Comparison of ENCODE assay signal across 12 mouse cellular contexts in the genomic region with DNA sequence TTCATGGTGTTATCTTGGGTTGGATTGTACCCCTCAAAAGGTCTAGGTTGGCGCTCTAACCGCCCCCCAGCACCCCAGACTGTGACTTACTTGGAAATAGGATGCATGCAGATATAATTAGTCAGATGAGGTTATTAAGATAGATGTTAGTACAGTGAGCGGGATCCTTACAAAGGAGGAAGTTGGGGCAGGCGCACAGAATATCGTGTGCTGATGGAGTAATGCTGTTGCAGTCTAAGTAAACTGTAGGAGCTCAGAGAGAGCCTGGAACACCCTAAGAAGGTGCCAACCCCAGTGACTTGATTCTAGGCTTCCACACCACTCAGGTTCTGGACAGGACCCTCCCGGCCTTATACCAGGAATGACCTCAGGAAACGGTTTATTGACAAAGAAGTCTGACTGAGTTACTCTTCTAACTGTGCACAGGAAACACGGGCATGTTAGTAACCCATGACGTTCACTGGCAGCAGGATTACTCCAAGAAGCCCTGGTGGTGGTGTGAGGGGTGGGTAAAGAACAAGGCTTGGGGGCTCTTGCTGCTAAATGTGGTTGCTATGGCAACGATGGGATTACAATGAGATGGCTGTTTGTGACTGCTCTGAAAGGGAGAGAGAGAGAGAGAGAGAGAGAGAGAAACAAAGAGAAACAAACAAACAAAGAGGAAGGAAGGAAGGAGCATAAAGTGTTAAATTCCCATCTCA. TPM values are rescaled to one million over a fixed set of nuclear protein-coding genes. Genes with fewer than 3 reads are reported as not detected.
DNase-seq lines count a peak whose midpoint lies in the region; ATAC-seq and TF ChIP-seq lines count a peak whose summit lies in the region.
"Had no signal": no experiment of that assay in that cellular context is flagged by ENCODE, and none has a peak within 500 bp of the region (broad histone marks: within the 10 kb centered on the region; RNA-seq: fewer than 3 reads in every experiment).

No protein-coding gene starts in this region.

- H3K4me1 ChIP-seq in forebrain, postnatal 0 days (ENCODE audit: insufficient read depth) = peaks cover 8% of the 10 kb centered on the region; the same call in 1 of the 2 replicates
- H3K4me1 ChIP-seq in forebrain, embryonic 15.5 days = peaks cover 19% of the 10 kb centered on the region
- peaks cover 17% of the 10 kb centered on the region for H3K4me1 ChIP-seq in midbrain, embryonic 14.5 days (ENCODE audit: control insufficient read depth, insufficient read depth, low read length)

- ATAC-seq in forebrain, postnatal 0 days = no peak
- no peak for ATAC-seq in forebrain, embryonic 15.5 days (replicated peaks)
- ATAC-seq in hematopoietic stem cell, adult 5-6 weeks (replicated peaks in 1 of 2; ENCODE audit: insufficient read depth in 1 of 2, low FRiP score in 2 of 2, low TSS enrichment in 1 of 2, low read depth in 1 of 2, poor library complexity in 2 of 2, severe bottlenecking in 2 of 2) = peak; percentile 55 to 61
- no peak for ATAC-seq in midbrain, embryonic 14.5 days (ENCODE audit: low FRiP score, low TSS enrichment)

- no peak overlapping the region for H3K27ac ChIP-seq in forebrain, postnatal 0 days (ENCODE audit: low read depth, low read length)
- H3K27ac ChIP-seq in forebrain, embryonic 15.5 days (replicated peaks) = no peak overlapping the region
- no peak overlapping the region; the same call in 1 of the 2 replicates for H3K27ac ChIP-seq in midbrain, embryonic 14.5 days (replicated peaks; ENCODE audit: low read depth, low read length)
- H3K27ac ChIP-seq: heart, embryonic 10.5 days had no signal

- DNase-seq in forebrain, postnatal 0 days = peak; percentile 16
- DNase-seq in ZHBTc4 (ENCODE audit: low read depth, low spot score) = peak; percentile 37
- peak; percentile 78 for DNase-seq in midbrain, embryonic 14.5 days
- DNase-seq in cerebellum, postnatal 36 days = no peak
- DNase-seq in layer of hippocampus, postnatal 36 days = no peak
- DNase-seq in layer of hippocampus, adult 11-12 months (ENCODE audit: low spot score) = no peak
- DNase-seq: B cell, adult 2 months; lung, postnatal 10 days; thymus, adult 2 months had no signal

- no peaks in the 10 kb centered on the region for H3K36me3 ChIP-seq in forebrain, postnatal 0 days (ENCODE audit: insufficient read depth)
- H3K36me3 ChIP-seq in forebrain, embryonic 15.5 days = no peaks in the 10 kb centered on the region
- H3K36me3 ChIP-seq in midbrain, embryonic 14.5 days (ENCODE audit: control insufficient read depth, insufficient read depth, low read length) = no peaks in the 10 kb centered on the region
- H3K36me3 ChIP-seq: heart, embryonic 10.5 days had no signal

- TF ChIP-seq CTCF in forebrain, postnatal 0 days (IDR thresholded peaks at IDR 0.05; ENCODE audit: low read depth) = no peak

- no peak overlapping the region for H3K9ac ChIP-seq in forebrain, postnatal 0 days
- H3K9ac ChIP-seq in forebrain, embryonic 15.5 days (replicated peaks) = no peak overlapping the region
- H3K9ac ChIP-seq in midbrain, embryonic 14.5 days (replicated peaks; ENCODE audit: low read length) = no peak overlapping the region

- H3K4me3 ChIP-seq in forebrain, postnatal 0 days (ENCODE audit: low read depth, low read length) = no peak overlapping the region
- H3K4me3 ChIP-seq in forebrain, embryonic 15.5 days = no peak overlapping the region
- H3K4me3 ChIP-seq in midbrain, embryonic 14.5 days (replicated peaks; ENCODE audit: low read depth, low read length) = no peak overlapping the region
- H3K4me3 ChIP-seq: heart, embryonic 10.5 days had no signal

- H3K9me3 ChIP-seq in forebrain, postnatal 0 days (ENCODE audit: low read length) = no peaks in the 10 kb centered on the region
- no peaks in the 10 kb centered on the region for H3K9me3 ChIP-seq in forebrain, embryonic 15.5 days
- H3K9me3 ChIP-seq in midbrain, embryonic 14.5 days (ENCODE audit: control insufficient read depth, low read length) = no peaks in the 10 kb centered on the region
- H3K9me3 ChIP-seq: heart, embryonic 10.5 days had no signal

- no peak overlapping the region for H3K4me2 ChIP-seq in forebrain, postnatal 0 days (ENCODE audit: low read depth)
- no peak overlapping the region for H3K4me2 ChIP-seq in forebrain, embryonic 15.5 days (replicated peaks)
- H3K4me2 ChIP-seq in midbrain, embryonic 14.5 days (ENCODE audit: low read length) = no peak overlapping the region

- no peaks in the 10 kb centered on the region for H3K27me3 ChIP-seq in forebrain, postnatal 0 days (ENCODE audit: insufficient read depth, low read length)
- H3K27me3 ChIP-seq in forebrain, embryonic 15.5 days = no peaks in the 10 kb centered on the region
- H3K27me3 ChIP-seq in midbrain, embryonic 14.5 days (ENCODE audit: control insufficient read depth, insufficient read depth, low read length) = no peaks in the 10 kb centered on the region

- 50% methylated on average over 10 of the region's 10 CpGs for WGBS in forebrain, postnatal 0 days
- WGBS in forebrain, embryonic 15.5 days = 54% methylated on average over 10 of the region's 10 CpGs
- WGBS in midbrain, embryonic 14.5 days = 50% methylated on average over 10 of the region's 10 CpGs

RNA-seq across cellular contexts. Expression of gene Tbc1d8, which starts 3.7 kb away (rescaled TPM):
- total RNA-seq in forebrain, postnatal 0 days (2014; rRNA removed) = 15.9 and 19.3 TPM in 2 replicates
- 6.0 and 7.7 TPM in 2 replicates for polyA plus RNA-seq in forebrain, postnatal 0 days (2015; fragmentation: Nextera tagmentation; extraction: Ambion mirVana)
- 10.0 and 10.6 TPM in 2 replicates for polyA plus RNA-seq in forebrain, embryonic 15.5 days (2015; fragmentation: Nextera tagmentation; extraction: Ambion mirVana)
- 8.6 and 14.8 TPM in 2 replicates for total RNA-seq in hematopoietic stem cell, adult 5-6 weeks (2017)
- 8.9 and 12.1 TPM in 2 replicates for polyA plus RNA-seq in midbrain, embryonic 14.5 days (2014; fragmentation: Nextera tagmentation; extraction: Ambion mirVana)
- total RNA-seq in layer of hippocampus, postnatal 36 days (2021) = 10 to 100 TPM; 10.9 to 12.7 TPM

RNA-seq across cellular contexts. Expression of gene Cnot11, which starts 52.5 kb away (rescaled TPM):
- total RNA-seq in forebrain, postnatal 0 days (2014; rRNA removed) = 27.9 and 38.8 TPM in 2 replicates
- 11.1 and 11.2 TPM in 2 replicates for polyA plus RNA-seq in forebrain, postnatal 0 days (2015; fragmentation: Nextera tagmentation; extraction: Ambion mirVana)
- 18.8 and 19.4 TPM in 2 replicates for polyA plus RNA-seq in forebrain, embryonic 15.5 days (2015; fragmentation: Nextera tagmentation; extraction: Ambion mirVana)
- 35.9 and 46.1 TPM in 2 replicates for total RNA-seq in hematopoietic stem cell, adult 5-6 weeks (2017)
- polyA plus RNA-seq in midbrain, embryonic 14.5 days (2014; fragmentation: Nextera tagmentation; extraction: Ambion mirVana) = 16.9 and 21.0 TPM in 2 replicates
- total RNA-seq in layer of hippocampus, postnatal 36 days (2021) = 10 to 100 TPM; 22.5 to 22.8 TPM

Comparison
In these comparisons a context has a peak if more than half of its experiments do, and no peak if none do; other contexts are left out.
1. ATAC-seq: peak in hematopoietic stem cell, adult 5-6 weeks (2 of 2); none in forebrain, postnatal 0 days (single experiment), forebrain, embryonic 15.5 days (single experiment) and midbrain, embryonic 14.5 days (single experiment).
2. DNase-seq: peak in forebrain, postnatal 0 days (single experiment), ZHBTc4 (single experiment) and midbrain, embryonic 14.5 days (single experiment); none in cerebellum, postnatal 36 days (0 of 2), layer of hippocampus, postnatal 36 days (0 of 2) and layer of hippocampus, adult 11-12 months (single experiment).